Mouse (Mus musculus) CD4-positive, CD25-positive, alpha-beta regulatory T cell, adult 4 months (primary cell): ENCODE results near the gene Olfr643. TPM values are rescaled to one million over a fixed set of nuclear protein-coding genes. Genes with fewer than 3 reads are reported as not detected.
"Not testable (repeated sequence)": the region's sequence is repeated elsewhere in the genome, so short reads cannot be mapped to it uniquely, and the experiment has no call there.

ENCODE experiments used
- ATAC-seq: one replicate; pipeline ENCODE4 v1.8.0; 2017
- polyA plus RNA-seq, 2 experiments: library from polyadenylated mRNA; unstranded; fragments of 100-300 nt; shearing (Covaris generic); gene quantifications; one replicate each; pipeline ENCODE4 v1.2.1; 2017

Olfr643 gene
- polyA plus RNA-seq, 2 experiments from 2014 or later = not detected

DNA sequence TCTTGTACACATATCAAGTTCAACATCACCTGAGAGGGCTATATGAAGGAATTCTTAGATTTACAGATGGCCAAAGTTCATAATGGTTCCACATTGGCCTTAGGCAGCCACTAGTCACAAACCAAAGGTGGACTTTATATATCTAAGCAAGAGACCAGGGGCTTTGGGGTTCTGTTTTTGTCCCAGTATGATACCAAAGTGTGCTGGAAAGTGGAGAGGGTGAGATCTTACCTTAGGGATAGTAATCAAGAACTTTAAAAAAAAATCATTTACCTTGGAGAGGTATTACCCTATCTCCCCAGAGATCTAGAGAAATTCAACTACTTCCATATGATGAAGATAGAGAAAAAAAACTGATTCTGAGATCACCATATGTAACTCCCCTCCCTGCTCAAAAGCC lies 120.0 kb downstream of the Olfr643 start, which contains the start of gene Olfr639:
Gene Olfr639, minus strand, starts transcription at position 101 of the 400 bp plus-strand sequence.
- no peak for ATAC-seq

GRCm38 (mm10) chr7:103999124-103999523 lies 138.1 kb downstream of the Olfr643 start:
- no peak for ATAC-seq

DNA sequence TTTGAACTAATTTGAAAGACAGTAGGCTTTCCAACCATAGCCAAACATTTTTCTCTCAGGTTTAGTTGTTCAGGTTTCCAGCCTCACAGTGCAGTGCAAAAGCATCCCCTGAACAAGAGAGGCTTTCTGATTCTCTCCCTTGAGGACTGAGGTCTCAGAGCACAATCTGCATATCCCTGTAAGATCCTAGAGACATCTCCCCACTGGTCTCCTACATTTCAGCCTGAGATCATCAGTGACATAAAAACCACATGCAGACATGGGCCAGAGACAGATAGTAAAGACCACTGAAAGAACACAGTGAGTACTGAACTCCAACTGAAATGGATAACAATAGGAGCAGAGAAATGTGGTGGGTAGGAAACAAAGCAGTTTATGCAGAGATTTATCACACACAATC lies 138.8 kb downstream of the Olfr643 start, which contains the start of gene Olfr638:
Gene Olfr638, plus strand, starts transcription at position 301 of the 400 bp plus-strand sequence.
- ATAC-seq = no peak

DNA sequence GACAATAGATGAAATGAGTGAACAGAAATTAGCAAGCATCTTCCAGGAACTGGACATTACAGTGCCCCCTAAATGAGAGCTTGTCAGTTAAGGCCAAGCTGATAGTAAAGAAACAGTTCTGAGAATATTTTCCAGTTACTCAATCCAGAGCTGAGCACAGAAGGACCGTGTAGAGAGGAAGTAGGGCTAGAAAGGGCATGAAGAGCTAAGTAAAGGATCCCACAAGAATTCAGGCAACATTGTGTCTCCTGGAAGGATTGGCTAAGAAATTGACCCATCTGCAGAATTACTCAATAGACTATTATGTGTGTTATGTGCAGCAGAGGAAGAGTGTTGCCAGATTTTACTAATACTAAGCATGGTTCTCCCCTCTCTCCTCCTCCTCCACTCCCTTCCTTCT lies 165.4 kb downstream of the Olfr643 start:
- ATAC-seq = no peak

GRCm38 (mm10) chr7:103970852-103971251 lies 166.4 kb downstream of the Olfr643 start, which contains the start of gene Olfr635:
Olfr635 (plus strand) TSS chr7:103971152.
- ATAC-seq = no peak

DNA sequence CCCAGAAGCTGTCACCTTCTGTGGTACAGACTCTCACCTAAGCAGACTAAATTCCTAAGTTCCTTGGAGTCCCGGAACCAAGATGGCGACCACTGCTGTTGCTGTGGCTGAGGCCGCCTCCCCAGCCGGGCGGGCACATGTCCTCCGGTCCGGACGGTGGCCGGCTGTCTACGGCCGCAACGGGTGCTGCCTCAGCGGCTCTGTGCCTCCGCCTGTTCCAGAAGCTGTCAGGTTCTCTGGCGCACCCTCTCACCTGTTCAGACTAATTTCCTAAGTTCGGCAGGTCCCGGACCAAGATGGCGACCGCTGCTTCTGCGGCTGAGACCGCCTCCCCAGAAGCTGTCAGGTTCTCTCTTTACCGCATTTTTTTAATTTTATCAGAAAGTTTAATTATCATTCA lies 170.3 kb downstream of the Olfr643 start:
- not testable (repeated sequence) for ATAC-seq

Other genes starting within 250 kb of the Olfr643 start
- under 1 TPM in 1 of 2 experiments, not detected in 1; 0.07 TPM for gene Olfr64, start 242.9 kb downstream of the Olfr643 start, polyA plus RNA-seq
- not detected for gene Olfr65, start 233.9 kb downstream of the Olfr643 start, polyA plus RNA-seq
- not detected for gene Olfr631, start 208.6 kb downstream of the Olfr643 start, polyA plus RNA-seq
- not detected for gene Olfr632, start 203.1 kb downstream of the Olfr643 start, polyA plus RNA-seq
- gene Olfr633, start 193.0 kb downstream of the Olfr643 start, polyA plus RNA-seq = not detected
- under 1 TPM in 1 of 2 experiments, not detected in 1; 0.05 TPM for gene Olfr635, start 166.3 kb downstream of the Olfr643 start, polyA plus RNA-seq
- not detected for gene Olfr638, start 138.7 kb downstream of the Olfr643 start, polyA plus RNA-seq
- gene Olfr639, start 120.1 kb downstream of the Olfr643 start, polyA plus RNA-seq = under 1 TPM in 1 of 2 experiments, not detected in 1; 0.08 TPM
- not detected for gene Olfr640, start 111.8 kb downstream of the Olfr643 start, polyA plus RNA-seq
- gene Olfr641, start 102.0 kb downstream of the Olfr643 start, polyA plus RNA-seq = not detected
- gene Olfr642, start 84.7 kb downstream of the Olfr643 start, polyA plus RNA-seq = not detected
- not detected for gene 4930516K23Rik, start 76.0 kb downstream of the Olfr643 start, polyA plus RNA-seq
- gene Olfr644, start 65.5 kb downstream of the Olfr643 start, polyA plus RNA-seq = not detected
- gene Olfr645, start 51.9 kb downstream of the Olfr643 start, polyA plus RNA-seq = not detected
- not detected for gene Olfr646, start 32.5 kb downstream of the Olfr643 start, polyA plus RNA-seq
- gene Ubqln5, start 7.6 kb downstream of the Olfr643 start, polyA plus RNA-seq = not detected
- gene Ubqln3, start 5.9 kb upstream of the Olfr643 start, polyA plus RNA-seq = not detected
- not detected for gene Ubqlnl, start 13.2 kb upstream of the Olfr643 start, polyA plus RNA-seq
- gene Olfm5, start 27.4 kb upstream of the Olfr643 start, polyA plus RNA-seq = not detected
- gene Olfr648, start 46.0 kb upstream of the Olfr643 start, polyA plus RNA-seq = under 1 TPM; 0.20 to 0.23 TPM
- gene Olfr649, start 58.6 kb upstream of the Olfr643 start, polyA plus RNA-seq = not detected
- gene Trim6, start 81.4 kb upstream of the Olfr643 start, polyA plus RNA-seq = 1 to 10 TPM in 1 of 2 experiments, under 1 TPM in 1; 0.25 to 2.7 TPM
- gene Trim34a, start 107.1 kb upstream of the Olfr643 start, polyA plus RNA-seq = 10 to 100 TPM; 71.3 to 83.9 TPM
- gene Trim5, start 150.7 kb upstream of the Olfr643 start, polyA plus RNA-seq = 10 to 100 TPM; 36.0 to 41.6 TPM
- gene Trim12a, start 178.1 kb upstream of the Olfr643 start, polyA plus RNA-seq = 100 to 1,000 TPM; 162 to 190 TPM
- 1 to 10 TPM; 1.1 to 2.3 TPM for gene Trim34b, start 192.1 kb upstream of the Olfr643 start, polyA plus RNA-seq
- gene Trim12c, start 216.0 kb upstream of the Olfr643 start, polyA plus RNA-seq = 10 to 100 TPM; 20.6 to 26.7 TPM
- 1 to 10 TPM; 1.1 to 1.5 TPM for gene Trim30b, start 232.5 kb upstream of the Olfr643 start, polyA plus RNA-seq